Mouse (Mus musculus): ENCODE measurements around the gene Kank4. TPM values are rescaled to one million over a fixed set of nuclear protein-coding genes. Genes with fewer than 3 reads are reported as not detected.

The Kank4 gene
- polyA plus RNA-seq, 1 experiment: 2.1 TPM

- Histone ChIP-seq H3K27me3 (ENCODE audit: control insufficient read depth, insufficient read depth, low read length, poor library complexity, severe bottlenecking) (no peaks in the 10 kb centered on the region), H3K9me3 (replicated peaks; ENCODE audit: control insufficient read depth, insufficient read depth, low read length, poor library complexity, severe bottlenecking) (no peaks in the 10 kb centered on the region), H3K36me3 (ENCODE audit: control insufficient read depth, insufficient read depth, low read length, poor library complexity, severe bottlenecking) (no peaks in the 10 kb centered on the region), H3K27ac (ENCODE audit: insufficient read depth, low read length) (no peak overlapping the region), H3K9ac (ENCODE audit: low read depth, poor library complexity, severe bottlenecking) (no peak overlapping the region), H3K4me3 (ENCODE audit: low read depth, low read length) (no peak overlapping the region), H3K4me1 (ENCODE audit: control insufficient read depth, insufficient read depth, low read length) (peaks cover 4% of the 10 kb centered on the region)
- TF ChIP-seq EP300 (IDR thresholded peaks at IDR 0.05; ENCODE audit: insufficient read depth, low read depth, low read length): no peak
- TF ChIP-seq POLR2A (IDR thresholded peaks at IDR 0.05; ENCODE audit: insufficient read depth, low read length): no peak
- no peak for TF ChIP-seq CTCF (IDR thresholded peaks at IDR 0.05; ENCODE audit: low read depth, low read length)
Measured at GRCm38 (mm10) chr4:98804476-98805134, 12.7 kb downstream of the Kank4 start.

- Histone ChIP-seq H3K9me3 (replicated peaks; ENCODE audit: control insufficient read depth, insufficient read depth, low read length, poor library complexity, severe bottlenecking) (no peaks in the 10 kb centered on the region), H3K36me3 (ENCODE audit: control insufficient read depth, insufficient read depth, low read length, poor library complexity, severe bottlenecking) (no peaks in the 10 kb centered on the region), H3K4me3 (ENCODE audit: low read depth, low read length) (no peak overlapping the region), H3K27me3 (ENCODE audit: control insufficient read depth, insufficient read depth, low read length, poor library complexity, severe bottlenecking) (no peaks in the 10 kb centered on the region), H3K27ac (ENCODE audit: insufficient read depth, low read length) (no peak overlapping the region), H3K9ac (ENCODE audit: low read depth, poor library complexity, severe bottlenecking) (no peak overlapping the region), H3K4me1 (ENCODE audit: control insufficient read depth, insufficient read depth, low read length) (peaks cover 4% of the 10 kb centered on the region)
- TF ChIP-seq POLR2A (IDR thresholded peaks at IDR 0.05; ENCODE audit: insufficient read depth, low read length) (no peak), CTCF (IDR thresholded peaks at IDR 0.05; ENCODE audit: low read depth, low read length) (no peak), EP300 (IDR thresholded peaks at IDR 0.05; ENCODE audit: insufficient read depth, low read depth, low read length) (no peak)
Measured at GRCm38 (mm10) chr4:98801775-98802174, 15.6 kb downstream of the Kank4 start.

GRCm38 (mm10) chr4:98800824-98801223 lies 16.5 kb downstream of the Kank4 start:
- Histone ChIP-seq H3K27ac (ENCODE audit: insufficient read depth, low read length) (no peak overlapping the region), H3K4me1 (ENCODE audit: control insufficient read depth, insufficient read depth, low read length) (peaks cover 4% of the 10 kb centered on the region), H3K4me3 (ENCODE audit: low read depth, low read length) (no peak overlapping the region), H3K36me3 (ENCODE audit: control insufficient read depth, insufficient read depth, low read length, poor library complexity, severe bottlenecking) (no peaks in the 10 kb centered on the region), H3K9me3 (replicated peaks; ENCODE audit: control insufficient read depth, insufficient read depth, low read length, poor library complexity, severe bottlenecking) (no peaks in the 10 kb centered on the region), H3K9ac (ENCODE audit: low read depth, poor library complexity, severe bottlenecking) (no peak overlapping the region), H3K27me3 (ENCODE audit: control insufficient read depth, insufficient read depth, low read length, poor library complexity, severe bottlenecking) (no peaks in the 10 kb centered on the region)
- TF ChIP-seq POLR2A (IDR thresholded peaks at IDR 0.05; ENCODE audit: insufficient read depth, low read length) (no peak), EP300 (IDR thresholded peaks at IDR 0.05; ENCODE audit: insufficient read depth, low read depth, low read length) (no peak), CTCF (IDR thresholded peaks at IDR 0.05; ENCODE audit: low read depth, low read length) (no peak)

GRCm38 (mm10) chr4:98796591-98797341 lies 20.6 kb downstream of the Kank4 start:
- TF ChIP-seq CTCF (IDR thresholded peaks at IDR 0.05; ENCODE audit: low read depth, low read length): no peak
- TF ChIP-seq EP300 (IDR thresholded peaks at IDR 0.05; ENCODE audit: insufficient read depth, low read depth, low read length): no peak
- no peak for TF ChIP-seq POLR2A (IDR thresholded peaks at IDR 0.05; ENCODE audit: insufficient read depth, low read length)
- no peaks in the 10 kb centered on the region for H3K4me1 ChIP-seq (ENCODE audit: control insufficient read depth, insufficient read depth, low read length)
- no peaks in the 10 kb centered on the region for H3K27me3 ChIP-seq (ENCODE audit: control insufficient read depth, insufficient read depth, low read length, poor library complexity, severe bottlenecking)
- H3K9me3 ChIP-seq (replicated peaks; ENCODE audit: control insufficient read depth, insufficient read depth, low read length, poor library complexity, severe bottlenecking): no peaks in the 10 kb centered on the region
- no peaks in the 10 kb centered on the region for H3K36me3 ChIP-seq (ENCODE audit: control insufficient read depth, insufficient read depth, low read length, poor library complexity, severe bottlenecking)
- no peak overlapping the region for H3K4me3 ChIP-seq (ENCODE audit: low read depth, low read length)
- H3K9ac ChIP-seq (ENCODE audit: low read depth, poor library complexity, severe bottlenecking): no peak overlapping the region
- H3K27ac ChIP-seq (ENCODE audit: insufficient read depth, low read length): no peak overlapping the region

GRCm38 (mm10) chr4:98795241-98795640 lies 22.1 kb downstream of the Kank4 start:
- no peaks in the 10 kb centered on the region for H3K27me3 ChIP-seq (ENCODE audit: control insufficient read depth, insufficient read depth, low read length, poor library complexity, severe bottlenecking)
- no peaks in the 10 kb centered on the region for H3K4me1 ChIP-seq (ENCODE audit: control insufficient read depth, insufficient read depth, low read length)
- TF ChIP-seq EP300 (IDR thresholded peaks at IDR 0.05; ENCODE audit: insufficient read depth, low read depth, low read length) (no peak), POLR2A (IDR thresholded peaks at IDR 0.05; ENCODE audit: insufficient read depth, low read length) (no peak), CTCF (IDR thresholded peaks at IDR 0.05; ENCODE audit: low read depth, low read length) (no peak)
- H3K9ac ChIP-seq (ENCODE audit: low read depth, poor library complexity, severe bottlenecking): no peak overlapping the region
- H3K9me3 ChIP-seq (replicated peaks; ENCODE audit: control insufficient read depth, insufficient read depth, low read length, poor library complexity, severe bottlenecking): no peaks in the 10 kb centered on the region
- no peaks in the 10 kb centered on the region for H3K36me3 ChIP-seq (ENCODE audit: control insufficient read depth, insufficient read depth, low read length, poor library complexity, severe bottlenecking)
- no peak overlapping the region for H3K27ac ChIP-seq (ENCODE audit: insufficient read depth, low read length)
- H3K4me3 ChIP-seq (ENCODE audit: low read depth, low read length): no peak overlapping the region

GRCm38 (mm10) chr4:98793486-98793885 lies 23.9 kb downstream of the Kank4 start:
- H3K9ac ChIP-seq (ENCODE audit: low read depth, poor library complexity, severe bottlenecking): no peak overlapping the region
- no peaks in the 10 kb centered on the region for H3K9me3 ChIP-seq (replicated peaks; ENCODE audit: control insufficient read depth, insufficient read depth, low read length, poor library complexity, severe bottlenecking)
- TF ChIP-seq EP300 (IDR thresholded peaks at IDR 0.05; ENCODE audit: insufficient read depth, low read depth, low read length) (no peak), CTCF (IDR thresholded peaks at IDR 0.05; ENCODE audit: low read depth, low read length) (no peak), POLR2A (IDR thresholded peaks at IDR 0.05; ENCODE audit: insufficient read depth, low read length) (no peak)
- no peaks in the 10 kb centered on the region for H3K4me1 ChIP-seq (ENCODE audit: control insufficient read depth, insufficient read depth, low read length)
- no peaks in the 10 kb centered on the region for H3K36me3 ChIP-seq (ENCODE audit: control insufficient read depth, insufficient read depth, low read length, poor library complexity, severe bottlenecking)
- H3K27ac ChIP-seq (ENCODE audit: insufficient read depth, low read length): no peak overlapping the region
- H3K4me3 ChIP-seq (ENCODE audit: low read depth, low read length): no peak overlapping the region
- no peaks in the 10 kb centered on the region for H3K27me3 ChIP-seq (ENCODE audit: control insufficient read depth, insufficient read depth, low read length, poor library complexity, severe bottlenecking)

Measured in ES-Bruce4 (cell line).